Comparison of ENCODE assay signal across 29 mouse cellular contexts in genomic region chr4:124829671-124830070, GRCm38 (mm10). TPM values are rescaled to one million over a fixed set of nuclear protein-coding genes. Genes with fewer than 3 reads are reported as not detected.
DNase-seq lines count a peak whose midpoint lies in the region; ATAC-seq and TF ChIP-seq lines count a peak whose summit lies in the region.
"Had no signal": no experiment of that assay in that cellular context is flagged by ENCODE, and none has a peak within 500 bp of the region (broad histone marks: within the 10 kb centered on the region; RNA-seq: fewer than 3 reads in every experiment).

No protein-coding gene starts in this region.

- DNase-seq in lung, postnatal 0 days (ENCODE audit: low spot score) = no peak
- no peak for DNase-seq in lung, adult 18-20 months
- peak; percentile 65 for DNase-seq in NIH3T3 (ENCODE audit: low read depth)
- DNase-seq in liver, postnatal 0 days = no peak
- no peak for DNase-seq in gastrocnemius, adult 2 months
- no peak for DNase-seq in heart, adult 11 months
- DNase-seq: adrenal gland, adult 2 months; adrenal gland, postnatal 14 days; cerebellum, adult 11 months; cerebellum, adult 2 months; cerebellum, adult 9-11 months; cerebellum, postnatal 25 days; gastrocnemius, postnatal 10 days; gastrocnemius, postnatal 36 days; heart, postnatal 10 days; heart, postnatal 36 days had no signal

- H3K27me3 ChIP-seq in lung, postnatal 0 days (replicated peaks; ENCODE audit: insufficient read depth, low read length) = no peaks in the 10 kb centered on the region
- no peaks in the 10 kb centered on the region for H3K27me3 ChIP-seq in stomach, embryonic 16.5 days (ENCODE audit: control insufficient read depth, insufficient read depth, low read length)
- H3K27me3 ChIP-seq in liver, postnatal 0 days (ENCODE audit: insufficient read depth, low read length) = no peaks in the 10 kb centered on the region
- H3K27me3 ChIP-seq: embryonic facial prominence, embryonic 12.5 days; embryonic facial prominence, embryonic 15.5 days; forebrain, embryonic 12.5 days; forebrain, embryonic 15.5 days; heart, embryonic 12.5 days; heart, embryonic 15.5 days; hindbrain, embryonic 13.5 days had no signal

- no peak overlapping the region for H3K4me3 ChIP-seq in lung, postnatal 0 days (ENCODE audit: low read depth, low read length)
- H3K4me3 ChIP-seq in stomach, embryonic 16.5 days (replicated peaks; ENCODE audit: low read length) = no peak overlapping the region
- no peak overlapping the region for H3K4me3 ChIP-seq in liver, postnatal 0 days (ENCODE audit: low read depth, low read length)
- no peak overlapping the region for H3K4me3 ChIP-seq in gastrocnemius, adult 2 months
- H3K4me3 ChIP-seq: embryonic facial prominence, embryonic 12.5 days; embryonic facial prominence, embryonic 15.5 days; erythroblast, embryonic 14.5 days; forebrain, embryonic 12.5 days; forebrain, embryonic 15.5 days; heart, embryonic 12.5 days; heart, embryonic 15.5 days; hindbrain, embryonic 10.5 days; hindbrain, embryonic 13.5 days had no signal

- peak; percentile 44 for ATAC-seq in lung, postnatal 0 days
- ATAC-seq in stomach, embryonic 16.5 days (ENCODE audit: insufficient read depth, low FRiP score) = no peak
- no peak for ATAC-seq in liver, postnatal 0 days
- ATAC-seq: forebrain, embryonic 15.5 days; hindbrain, embryonic 16.5 days had no signal

- peaks cover 11% of the 10 kb centered on the region; the same call in 1 of the 2 replicates for H3K36me3 ChIP-seq in lung, postnatal 0 days (ENCODE audit: insufficient read depth, low read length)
- H3K36me3 ChIP-seq in stomach, embryonic 16.5 days (ENCODE audit: control insufficient read depth, insufficient read depth, low read length) = peaks cover 13% of the 10 kb centered on the region; the same call in 1 of the 2 replicates
- H3K36me3 ChIP-seq in liver, postnatal 0 days (replicated peaks; ENCODE audit: insufficient read depth, low read length) = peaks cover 50% of the 10 kb centered on the region

- no peak overlapping the region for H3K9ac ChIP-seq in lung, postnatal 0 days (replicated peaks; ENCODE audit: low read depth)
- H3K9ac ChIP-seq in stomach, embryonic 16.5 days (ENCODE audit: low read length) = no peak overlapping the region
- H3K9ac ChIP-seq in liver, postnatal 0 days (replicated peaks) = no peak overlapping the region
- H3K9ac ChIP-seq: embryonic facial prominence, embryonic 12.5 days; embryonic facial prominence, embryonic 15.5 days; forebrain, embryonic 12.5 days; forebrain, embryonic 15.5 days; heart, embryonic 12.5 days; heart, embryonic 15.5 days; hindbrain, embryonic 13.5 days had no signal

- H3K9me3 ChIP-seq in lung, postnatal 0 days (ENCODE audit: low read length) = no peaks in the 10 kb centered on the region
- no peaks in the 10 kb centered on the region for H3K9me3 ChIP-seq in stomach, embryonic 16.5 days (replicated peaks; ENCODE audit: control insufficient read depth, low read length)
- H3K9me3 ChIP-seq in liver, postnatal 0 days (ENCODE audit: low read length) = no peaks in the 10 kb centered on the region
- H3K9me3 ChIP-seq: embryonic facial prominence, embryonic 12.5 days; embryonic facial prominence, embryonic 15.5 days; forebrain, embryonic 12.5 days; forebrain, embryonic 15.5 days; heart, embryonic 12.5 days; heart, embryonic 15.5 days; hindbrain, embryonic 10.5 days; hindbrain, embryonic 13.5 days had no signal

- H3K4me1 ChIP-seq in lung, postnatal 0 days (ENCODE audit: insufficient read depth, low read depth, low read length) = no peaks in the 10 kb centered on the region
- H3K4me1 ChIP-seq in stomach, embryonic 16.5 days (ENCODE audit: control insufficient read depth, insufficient read depth, low read length) = no peaks in the 10 kb centered on the region
- H3K4me1 ChIP-seq in liver, postnatal 0 days (ENCODE audit: insufficient read depth) = no peaks in the 10 kb centered on the region
- H3K4me1 ChIP-seq: embryonic facial prominence, embryonic 12.5 days; embryonic facial prominence, embryonic 15.5 days; forebrain, embryonic 12.5 days; forebrain, embryonic 15.5 days; heart, embryonic 15.5 days; hindbrain, embryonic 10.5 days; hindbrain, embryonic 13.5 days had no signal

- H3K4me2 ChIP-seq in lung, postnatal 0 days (replicated peaks; ENCODE audit: low read depth, low read length) = no peak overlapping the region
- H3K4me2 ChIP-seq in stomach, embryonic 16.5 days (ENCODE audit: low read depth, low read length) = no peak overlapping the region
- no peak overlapping the region for H3K4me2 ChIP-seq in liver, postnatal 0 days (ENCODE audit: low read depth, low read length)
- H3K4me2 ChIP-seq: embryonic facial prominence, embryonic 12.5 days; embryonic facial prominence, embryonic 15.5 days; forebrain, embryonic 12.5 days; forebrain, embryonic 15.5 days; heart, embryonic 12.5 days; heart, embryonic 15.5 days; hindbrain, embryonic 13.5 days had no signal

- TF ChIP-seq EP300 in lung, postnatal 0 days (IDR thresholded peaks at IDR 0.05) = no peak
- no peak for TF ChIP-seq EP300 in liver, postnatal 0 days (IDR thresholded peaks at IDR 0.05; ENCODE audit: low read depth)

- H3K27ac ChIP-seq in lung, postnatal 0 days (ENCODE audit: low read length) = no peak overlapping the region
- H3K27ac ChIP-seq in stomach, embryonic 16.5 days (ENCODE audit: low read length) = peak overlapping the region; percentile 19; the same call in 1 of the 2 replicates
- H3K27ac ChIP-seq in liver, postnatal 0 days (ENCODE audit: low read depth) = no peak overlapping the region
- H3K27ac ChIP-seq in gastrocnemius, adult 2 months = no peak overlapping the region
- H3K27ac ChIP-seq: embryonic facial prominence, embryonic 12.5 days; embryonic facial prominence, embryonic 15.5 days; forebrain, embryonic 12.5 days; forebrain, embryonic 15.5 days; heart, embryonic 15.5 days; hindbrain, embryonic 10.5 days; hindbrain, embryonic 13.5 days had no signal

- no peak for TF ChIP-seq CTCF in lung, postnatal 0 days (IDR thresholded peaks at IDR 0.05)
- TF ChIP-seq CTCF in liver, postnatal 0 days (IDR thresholded peaks at IDR 0.05; ENCODE audit: low read depth) = no peak
- TF ChIP-seq CTCF in gastrocnemius, adult 2 months (IDR thresholded peaks at IDR 0.05) = no peak

- intact Hi-C loops in gastrocnemius, adult 2 months (cut with DNase I) = no loop called here

- 54% methylated on average over 5 of the region's 5 CpGs for WGBS in lung, postnatal 0 days
- WGBS in stomach, embryonic 16.5 days = 70% methylated on average over 5 of the region's 5 CpGs
- WGBS in liver, postnatal 0 days (ENCODE audit: insufficient replicate concordance) = 74% methylated on average over 5 of the region's 5 CpGs

RNA-seq across cellular contexts. Expression of gene Yrdc, which starts 20.8 kb away (rescaled TPM):
- 22.8 and 25.4 TPM in 2 replicates for polyA plus RNA-seq in lung, postnatal 0 days (2015; fragmentation: Nextera tagmentation; extraction: Ambion mirVana)
- 20.0 and 22.3 TPM in 2 replicates for polyA plus RNA-seq in stomach, embryonic 16.5 days (2015; fragmentation: Nextera tagmentation; extraction: Ambion mirVana)
- 15.4 and 18.4 TPM in 2 replicates for polyA plus RNA-seq in liver, postnatal 0 days (2015; fragmentation: Nextera tagmentation; extraction: Ambion mirVana)
- total RNA-seq in gastrocnemius, adult 2 months (2021) = 10 to 100 TPM in 1 of 2 experiments, 1 to 10 TPM in 1; 9.4 to 11.4 TPM

RNA-seq across cellular contexts. Expression of gene 1110065P20Rik, which starts 21.3 kb away (rescaled TPM):
- 65.4 and 68.7 TPM in 2 replicates for polyA plus RNA-seq in lung, postnatal 0 days (2015; fragmentation: Nextera tagmentation; extraction: Ambion mirVana)
- 40.9 and 47.4 TPM in 2 replicates for polyA plus RNA-seq in stomach, embryonic 16.5 days (2015; fragmentation: Nextera tagmentation; extraction: Ambion mirVana)
- 19.1 and 23.8 TPM in 2 replicates for polyA plus RNA-seq in liver, postnatal 0 days (2015; fragmentation: Nextera tagmentation; extraction: Ambion mirVana)
- total RNA-seq in gastrocnemius, adult 2 months (2021) = 10 to 100 TPM; 18.4 to 23.0 TPM

RNA-seq across cellular contexts. Expression of gene Mtf1, which starts 27.8 kb away (rescaled TPM):
- polyA plus RNA-seq in lung, postnatal 0 days (2015; fragmentation: Nextera tagmentation; extraction: Ambion mirVana) = 9.3 and 10.8 TPM in 2 replicates
- 13.9 and 14.5 TPM in 2 replicates for polyA plus RNA-seq in stomach, embryonic 16.5 days (2015; fragmentation: Nextera tagmentation; extraction: Ambion mirVana)
- polyA plus RNA-seq in liver, postnatal 0 days (2015; fragmentation: Nextera tagmentation; extraction: Ambion mirVana) = 9.1 and 9.8 TPM in 2 replicates
- total RNA-seq in gastrocnemius, adult 2 months (2021) = 10 to 100 TPM; 11.9 to 15.7 TPM

RNA-seq across cellular contexts. Expression of gene Maneal, which starts 32.3 kb away (rescaled TPM):
- polyA plus RNA-seq in lung, postnatal 0 days (2015; fragmentation: Nextera tagmentation; extraction: Ambion mirVana) = 0.08 and 0.13 TPM in 2 replicates
- polyA plus RNA-seq in stomach, embryonic 16.5 days (2015; fragmentation: Nextera tagmentation; extraction: Ambion mirVana) = 0.41 and 0.59 TPM in 2 replicates
- not detected in 2 replicates for polyA plus RNA-seq in liver, postnatal 0 days (2015; fragmentation: Nextera tagmentation; extraction: Ambion mirVana)
- total RNA-seq in gastrocnemius, adult 2 months (2021) = under 1 TPM; 0.31 to 0.46 TPM
- polyA plus RNA-seq: erythroblast, embryonic 14.5 days; heart, embryonic 15.5 days had no signal

RNA-seq across cellular contexts. Expression of gene Epha10, which starts 51.0 kb away (rescaled TPM):
- polyA plus RNA-seq in lung, postnatal 0 days (2015; fragmentation: Nextera tagmentation; extraction: Ambion mirVana) = not detected in 2 replicates
- 0.09 and 0.14 TPM in 2 replicates for polyA plus RNA-seq in stomach, embryonic 16.5 days (2015; fragmentation: Nextera tagmentation; extraction: Ambion mirVana)
- 0.04 TPM in 1 of 2 replicates, not detected in the other for polyA plus RNA-seq in liver, postnatal 0 days (2015; fragmentation: Nextera tagmentation; extraction: Ambion mirVana)
- total RNA-seq in gastrocnemius, adult 2 months (2021) = not detected
- total RNA-seq: common myeloid progenitor, adult 5-6 weeks; gastrocnemius, postnatal 36 days; granulocyte monocyte progenitor cell, adult 5-6 weeks; heart, postnatal 10 days; heart, postnatal 36 days had no signal
- polyA plus RNA-seq: erythroblast, embryonic 14.5 days; heart, embryonic 12.5 days; heart, embryonic 15.5 days had no signal
